Mouse (Mus musculus) T-cell, adult 2 months (primary cell): Measurements from ENCODE around the gene Epha5.

Experiments used
- DNase-seq: peaks from one replicate; pipeline ENCODE4 v3.0.0; 2022; ENCODE audit warnings: low spot score

Gene Epha5

GRCm38 (mm10) chr5:84298878-84299736 is 118.1 kb downstream of the Epha5 start:
- no peak for DNase-seq

GRCm38 (mm10) chr5:84289429-84289977 is 127.7 kb downstream of the Epha5 start:
- no peak for DNase-seq

- DNase-seq, result no peak
Measured at GRCm38 (mm10) chr5:84281290-84282017, 135.7 kb downstream of the Epha5 start.

- DNase-seq, result no peak
Measured at GRCm38 (mm10) chr5:84276996-84277395, 140.2 kb downstream of the Epha5 start.

- no peak for DNase-seq
Measured at GRCm38 (mm10) chr5:84265407-84265806, 151.8 kb downstream of the Epha5 start.

GRCm38 (mm10) chr5:84263999-84264398 is 153.2 kb downstream of the Epha5 start:
- DNase-seq, result no peak

- DNase-seq, result no peak
Measured at GRCm38 (mm10) chr5:84229971-84230370, 187.2 kb downstream of the Epha5 start.

- DNase-seq, result no peak
Measured at GRCm38 (mm10) chr5:84208609-84209008, 208.6 kb downstream of the Epha5 start.

- no peak for DNase-seq
Measured at GRCm38 (mm10) chr5:84193348-84193747, 223.8 kb downstream of the Epha5 start.

GRCm38 (mm10) chr5:84184189-84184588 is 233.0 kb downstream of the Epha5 start:
- no peak for DNase-seq

- DNase-seq, result no peak
Measured at GRCm38 (mm10) chr5:84153095-84153494, 264.1 kb downstream of the Epha5 start.

- no peak for DNase-seq
Measured at GRCm38 (mm10) chr5:84142138-84142537, 275.0 kb downstream of the Epha5 start.

- DNase-seq, result no peak
Measured at GRCm38 (mm10) chr5:84095947-84096346, 321.2 kb downstream of the Epha5 start.

GRCm38 (mm10) chr5:84081321-84081720 is 335.9 kb downstream of the Epha5 start:
- no peak for DNase-seq

GRCm38 (mm10) chr5:84070976-84071375 is 346.2 kb downstream of the Epha5 start:
- no peak for DNase-seq

GRCm38 (mm10) chr5:84053880-84054279 is 363.3 kb downstream of the Epha5 start:
- no peak for DNase-seq

- no peak for DNase-seq
Measured at GRCm38 (mm10) chr5:84037250-84037963, 379.8 kb downstream of the Epha5 start.
